Mouse (Mus musculus) ES-E14 (cell line): ENCODE results near the gene Alg2. TPM values are rescaled to one million over a fixed set of nuclear protein-coding genes. Genes with fewer than 3 reads are reported as not detected.
A peak's percentile ranks its signal among the peaks of the same experiment; 100 is the strongest.

Experiments
- DNase-seq: peaks from one replicate; pipeline ENCODE4 v3.0.0-alpha.2; 2013; ENCODE audit warnings: low read depth, low spot score
- H3K27ac ChIP-seq: 2 replicates; pipeline ENCODE4 v1.5.1; 2012; ENCODE audit warnings: low read depth, mild to moderate bottlenecking, low read length, moderate library complexity, mixed read lengths; ENCODE audit not compliant: poor library complexity, insufficient read depth, severe bottlenecking
- H3K36me3 ChIP-seq: 2 replicates; pipeline ENCODE4 v1.6.1; 2012; ENCODE audit warnings: mild to moderate bottlenecking, low read length, moderate library complexity, mixed read lengths; ENCODE audit not compliant: control insufficient read depth, poor library complexity, insufficient read depth, severe bottlenecking
- H3K4me1 ChIP-seq, 2 experiments: fragments of 150-350 bp in 1 of 2; sonication (generic) in 1 of 2; 2 replicates each; pipeline ENCODE4 v1.6.1; 2012; ENCODE audit warnings: low read length in 2 of 2, mild to moderate bottlenecking in 1 of 2, mixed read lengths in 1 of 2; ENCODE audit not compliant: control insufficient read depth in 2 of 2, insufficient read depth in 2 of 2, poor library complexity in 1 of 2
- H3K4me3 ChIP-seq, 2 experiments: fragments of 150-350 bp in 1 of 2; sonication (generic) in 1 of 2; 2 replicates each; pipeline ENCODE4 v1.5.1; 2012; ENCODE audit warnings: low read length in 2 of 2, low read depth in 1 of 2, mild to moderate bottlenecking in 1 of 2, mixed read lengths in 1 of 2; ENCODE audit not compliant: insufficient read depth in 1 of 2, poor library complexity in 1 of 2, severe bottlenecking in 1 of 2
- H3K9ac ChIP-seq: 2 replicates; pipeline ENCODE4 v1.6.1; 2012; ENCODE audit warnings: low read depth, mild to moderate bottlenecking, low read length, mixed read lengths; ENCODE audit not compliant: poor library complexity, insufficient read depth, severe bottlenecking
- H3K9me3 ChIP-seq: fragments of 150-350 bp; sonication (generic); 2 replicates; pipeline ENCODE4 v1.6.1; 2012; ENCODE audit warnings: low read depth, mild to moderate bottlenecking, low read length; ENCODE audit not compliant: control insufficient read depth, insufficient read depth
- CHD2 ChIP-seq: IDR thresholded peaks from 2 replicates; pipeline ENCODE4 v1.6.1; 2014; ENCODE audit warnings: mild to moderate bottlenecking, low read depth, low read length, inconsistent platforms
- HCFC1 ChIP-seq: IDR thresholded peaks from 2 replicates; pipeline ENCODE4 v1.6.1; 2012; ENCODE audit warnings: low read length, inconsistent platforms, borderline replicate concordance; ENCODE audit not compliant: insufficient read depth
- MAFK ChIP-seq: IDR thresholded peaks from 2 replicates; pipeline ENCODE4 v1.6.1; 2014; ENCODE audit warnings: mild to moderate bottlenecking, low read depth, low read length, inconsistent platforms; ENCODE audit not compliant: insufficient read depth
- ZC3H11A ChIP-seq: IDR thresholded peaks from 2 replicates; pipeline ENCODE4 v1.6.1; 2012; ENCODE audit warnings: low read depth, mild to moderate bottlenecking, inconsistent platforms, low read length, borderline replicate concordance
- ZNF384 ChIP-seq: IDR thresholded peaks from 2 replicates; pipeline ENCODE4 v1.6.1; 2012; ENCODE audit warnings: low read depth, low read length, inconsistent platforms
- in situ Hi-C, 2 experiments: fragments of 600-800 bp; cut with MboI; formaldehyde crosslinking; loops; one replicate each; pipeline ENCODE4 v1.15.1; 2025; ENCODE audit warnings: low sequenced_read_pairs in 2 of 2, inconsistent platforms in 1 of 2; ENCODE audit not compliant: unreplicated experiment in 2 of 2
- total RNA-seq: library from RNA; depleted of rRNA; stranded (reverse); fragments of 300-350 nt; gene quantifications from 2 replicates; pipeline ENCODE4 v1.2.3, GENCODE M21; 2012

The Alg2 gene
- total RNA-seq, 1 experiment, result 21.8 TPM

- in situ Hi-C loops, result no loop called here
- TF ChIP-seq ZC3H11A, result no peak
- no peak for TF ChIP-seq CHD2
- TF ChIP-seq ZNF384, result no peak
- TF ChIP-seq HCFC1, result no peak
- TF ChIP-seq MAFK, result no peak
- no peaks in the 10 kb centered on the region for H3K36me3 ChIP-seq
- H3K4me3 ChIP-seq, result no peak overlapping the region
- H3K9ac ChIP-seq, result no peak overlapping the region
- no peaks in the 10 kb centered on the region; a peak in 1 of 4 replicates for H3K4me1 ChIP-seq
- no peaks in the 10 kb centered on the region for H3K9me3 ChIP-seq
- no peak overlapping the region for H3K27ac ChIP-seq
- DNase-seq, result no peak
Observed at GRCm38 (mm10) chr4:47504841-47505517, 30.8 kb upstream of the Alg2 start.

- Histone ChIP-seq H3K9ac (no peak overlapping the region), H3K4me3 (no peak overlapping the region), H3K4me1 (no peaks in the 10 kb centered on the region; a peak in 1 of 4 replicates), H3K9me3 (no peaks in the 10 kb centered on the region), H3K27ac (no peak overlapping the region), H3K36me3 (no peaks in the 10 kb centered on the region)
- DNase-seq, result no peak
- TF ChIP-seq HCFC1 (no peak), MAFK (no peak), ZC3H11A (no peak), CHD2 (no peak), ZNF384 (no peak)
- in situ Hi-C loops, result no loop called here
Observed at GRCm38 (mm10) chr4:47503045-47503444, 28.9 kb upstream of the Alg2 start.

GRCm38 (mm10) chr4:47502546-47502971, 28.4 kb upstream of the Alg2 start:
- H3K36me3 ChIP-seq, result no peaks in the 10 kb centered on the region
- peak; percentile 70 for DNase-seq
- no peak overlapping the region for H3K4me3 ChIP-seq
- in situ Hi-C loops, result no loop called here
- H3K9me3 ChIP-seq, result no peaks in the 10 kb centered on the region
- no peak overlapping the region for H3K9ac ChIP-seq
- no peak for TF ChIP-seq ZC3H11A
- no peak for TF ChIP-seq CHD2
- no peak for TF ChIP-seq ZNF384
- TF ChIP-seq HCFC1, result no peak
- TF ChIP-seq MAFK, result no peak
- no peak overlapping the region for H3K27ac ChIP-seq
- no peaks in the 10 kb centered on the region; a peak in 1 of 4 replicates for H3K4me1 ChIP-seq

- TF ChIP-seq CHD2, result no peak
- TF ChIP-seq ZC3H11A, result no peak
- TF ChIP-seq HCFC1, result no peak
- no peak for TF ChIP-seq ZNF384
- TF ChIP-seq MAFK, result no peak
- Histone ChIP-seq H3K9me3 (no peaks in the 10 kb centered on the region), H3K4me1 (no peaks in the 10 kb centered on the region; a peak in 1 of 4 replicates), H3K9ac (no peak overlapping the region), H3K4me3 (no peak overlapping the region), H3K27ac (no peak overlapping the region), H3K36me3 (no peaks in the 10 kb centered on the region)
- in situ Hi-C loops, result no loop called here
- DNase-seq, result no peak
Observed at GRCm38 (mm10) chr4:47499121-47499545, 25.0 kb upstream of the Alg2 start.

- no peak for TF ChIP-seq HCFC1
- no peak for TF ChIP-seq MAFK
- no peak for TF ChIP-seq CHD2
- TF ChIP-seq ZC3H11A, result no peak
- no peak for TF ChIP-seq ZNF384
- no peaks in the 10 kb centered on the region for H3K9me3 ChIP-seq
- H3K4me1 ChIP-seq, result no peaks in the 10 kb centered on the region; a peak in 1 of 4 replicates
- no peak for DNase-seq
- no peak overlapping the region for H3K27ac ChIP-seq
- H3K36me3 ChIP-seq, result no peaks in the 10 kb centered on the region
- in situ Hi-C loops, result no loop called here
- no peak overlapping the region for H3K9ac ChIP-seq
- no peak overlapping the region for H3K4me3 ChIP-seq
Observed at GRCm38 (mm10) chr4:47497811-47498385, 23.8 kb upstream of the Alg2 start.
